Mouse (Mus musculus) ES-E14 (cell line): ENCODE results near the gene Ppt2. TPM values are rescaled to one million over a fixed set of nuclear protein-coding genes. Genes with fewer than 3 reads are reported as not detected.

Experiments
- DNase-seq: peaks from one replicate; pipeline ENCODE4 v3.0.0-alpha.2; 2013; ENCODE audit warnings: low read depth, low spot score
- H3K27ac ChIP-seq: 2 replicates; pipeline ENCODE4 v1.5.1; 2012; ENCODE audit warnings: low read depth, mild to moderate bottlenecking, low read length, moderate library complexity, mixed read lengths; ENCODE audit not compliant: poor library complexity, insufficient read depth, severe bottlenecking
- H3K36me3 ChIP-seq: 2 replicates; pipeline ENCODE4 v1.6.1; 2012; ENCODE audit warnings: mild to moderate bottlenecking, low read length, moderate library complexity, mixed read lengths; ENCODE audit not compliant: control insufficient read depth, poor library complexity, insufficient read depth, severe bottlenecking
- H3K4me1 ChIP-seq, 2 experiments: fragments of 150-350 bp in 1 of 2; sonication (generic) in 1 of 2; 2 replicates each; pipeline ENCODE4 v1.6.1; 2012; ENCODE audit warnings: low read length in 2 of 2, mild to moderate bottlenecking in 1 of 2, mixed read lengths in 1 of 2; ENCODE audit not compliant: control insufficient read depth in 2 of 2, insufficient read depth in 2 of 2, poor library complexity in 1 of 2
- H3K4me3 ChIP-seq, 2 experiments: fragments of 150-350 bp in 1 of 2; sonication (generic) in 1 of 2; 2 replicates each; pipeline ENCODE4 v1.5.1; 2012; ENCODE audit warnings: low read length in 2 of 2, low read depth in 1 of 2, mild to moderate bottlenecking in 1 of 2, mixed read lengths in 1 of 2; ENCODE audit not compliant: insufficient read depth in 1 of 2, poor library complexity in 1 of 2, severe bottlenecking in 1 of 2
- H3K9ac ChIP-seq: 2 replicates; pipeline ENCODE4 v1.6.1; 2012; ENCODE audit warnings: low read depth, mild to moderate bottlenecking, low read length, mixed read lengths; ENCODE audit not compliant: poor library complexity, insufficient read depth, severe bottlenecking
- H3K9me3 ChIP-seq: fragments of 150-350 bp; sonication (generic); 2 replicates; pipeline ENCODE4 v1.6.1; 2012; ENCODE audit warnings: low read depth, mild to moderate bottlenecking, low read length; ENCODE audit not compliant: control insufficient read depth, insufficient read depth
- CHD2 ChIP-seq: IDR thresholded peaks from 2 replicates; pipeline ENCODE4 v1.6.1; 2014; ENCODE audit warnings: mild to moderate bottlenecking, low read depth, low read length, inconsistent platforms
- HCFC1 ChIP-seq: IDR thresholded peaks from 2 replicates; pipeline ENCODE4 v1.6.1; 2012; ENCODE audit warnings: low read length, inconsistent platforms, borderline replicate concordance; ENCODE audit not compliant: insufficient read depth
- MAFK ChIP-seq: IDR thresholded peaks from 2 replicates; pipeline ENCODE4 v1.6.1; 2014; ENCODE audit warnings: mild to moderate bottlenecking, low read depth, low read length, inconsistent platforms; ENCODE audit not compliant: insufficient read depth
- ZC3H11A ChIP-seq: IDR thresholded peaks from 2 replicates; pipeline ENCODE4 v1.6.1; 2012; ENCODE audit warnings: low read depth, mild to moderate bottlenecking, inconsistent platforms, low read length, borderline replicate concordance
- ZNF384 ChIP-seq: IDR thresholded peaks from 2 replicates; pipeline ENCODE4 v1.6.1; 2012; ENCODE audit warnings: low read depth, low read length, inconsistent platforms
- in situ Hi-C, 2 experiments: fragments of 600-800 bp; cut with MboI; formaldehyde crosslinking; loops; one replicate each; pipeline ENCODE4 v1.15.1; 2025; ENCODE audit warnings: low sequenced_read_pairs in 2 of 2, inconsistent platforms in 1 of 2; ENCODE audit not compliant: unreplicated experiment in 2 of 2
- total RNA-seq: library from RNA; depleted of rRNA; stranded (reverse); fragments of 300-350 nt; gene quantifications from 2 replicates; pipeline ENCODE4 v1.2.3, GENCODE M21; 2012; rRNA removed

The Ppt2 gene
- total RNA-seq: 13.6 and 26.4 TPM in 2 replicates

DNA sequence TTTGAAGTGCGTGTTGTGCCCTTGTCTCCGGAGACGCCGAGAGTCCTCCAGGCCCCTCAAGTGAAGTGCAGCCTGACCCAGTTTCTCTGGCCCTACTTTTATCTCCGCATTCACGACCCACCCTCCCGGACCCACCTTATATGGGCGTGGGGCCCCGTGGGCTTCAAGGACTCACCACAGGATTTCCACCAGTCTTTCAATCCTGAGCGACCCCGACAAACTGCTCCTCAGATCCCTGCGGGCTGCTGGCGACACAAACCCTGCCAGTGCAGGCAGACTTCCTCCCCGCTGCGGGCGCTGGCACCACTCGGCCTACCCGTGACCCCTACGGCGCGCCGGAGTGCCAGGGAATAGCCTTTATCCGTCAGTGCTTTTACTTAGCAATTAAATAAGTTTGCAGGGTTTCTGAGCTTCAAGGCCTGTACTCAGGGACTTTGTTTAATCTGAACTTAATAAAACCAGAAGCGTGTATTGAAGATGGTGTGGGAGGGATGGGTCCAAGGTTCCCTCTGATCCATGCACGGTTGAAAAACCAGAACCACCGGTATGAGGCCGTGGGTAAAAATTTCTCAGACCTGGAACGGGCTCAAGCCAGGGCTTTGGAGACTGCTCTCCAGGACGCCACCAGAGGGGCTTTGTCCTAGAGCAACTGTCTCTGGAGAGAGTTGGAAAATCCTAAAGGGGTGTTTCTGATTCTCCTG is at the start of gene Ppt2:
Ppt2 (minus strand) TSS at position 568 of the 701 bp plus-strand sequence.
- Histone ChIP-seq H3K27ac (no peak within 1 kb of the TSS; the same call in 1 of the 2 replicates), H3K9ac (peak within 1 kb of the TSS; percentile 76), H3K4me1 (peaks cover 6 to 30% of the 10 kb centered on the region in 2 experiments; a peak in 3 of 4 replicates)

DNA sequence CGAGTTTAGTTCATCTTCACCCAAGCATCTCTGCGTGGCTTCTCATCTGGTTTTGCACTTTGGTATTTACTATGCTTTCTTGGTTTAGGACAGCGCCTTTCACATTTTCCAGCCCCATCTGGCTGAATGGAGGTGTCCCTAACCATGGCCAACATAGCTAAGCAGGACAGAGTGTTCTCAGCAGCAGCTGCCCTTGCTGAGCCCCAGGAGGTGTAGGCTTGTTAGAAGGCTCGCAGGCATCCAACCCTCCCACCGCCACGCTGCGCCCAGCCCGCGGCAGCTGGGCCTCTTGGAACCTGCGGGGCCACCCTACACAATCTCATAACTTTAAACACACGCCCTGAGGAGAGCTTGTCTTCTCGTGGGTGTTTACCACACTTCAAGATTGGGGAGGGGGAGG is 48.4 kb upstream of the Ppt2 start:
- DNase-seq: no peak
- H3K27ac ChIP-seq: no peak overlapping the region
- no peaks in the 10 kb centered on the region for H3K9me3 ChIP-seq
- TF ChIP-seq HCFC1 (no peak), ZC3H11A (no peak), ZNF384 (no peak), MAFK (no peak)
- no peaks in the 10 kb centered on the region for H3K36me3 ChIP-seq
- H3K4me3 ChIP-seq: no peak overlapping the region
- H3K4me1 ChIP-seq: peaks cover 0 to 12% of the 10 kb centered on the region in 2 experiments; a peak in 1 of 4 replicates
- in situ Hi-C loops: no loop called here
- H3K9ac ChIP-seq: no peak overlapping the region

More for the DNA sequence above, at the start of gene Ppt2:
- no peak for DNase-seq
- Histone ChIP-seq H3K9me3 (no peaks in the 10 kb centered on the region), H3K4me3 (peak within 1 kb of the TSS; percentile 52 to 80), H3K36me3 (peaks cover 4% of the 10 kb centered on the region; the same call in 1 of the 2 replicates)
- in situ Hi-C loops: no loop called here
- TF ChIP-seq ZNF384: no peak
- TF ChIP-seq MAFK: no peak
- TF ChIP-seq ZC3H11A: no peak
- no peak for TF ChIP-seq HCFC1
- no peak for TF ChIP-seq CHD2

DNA sequence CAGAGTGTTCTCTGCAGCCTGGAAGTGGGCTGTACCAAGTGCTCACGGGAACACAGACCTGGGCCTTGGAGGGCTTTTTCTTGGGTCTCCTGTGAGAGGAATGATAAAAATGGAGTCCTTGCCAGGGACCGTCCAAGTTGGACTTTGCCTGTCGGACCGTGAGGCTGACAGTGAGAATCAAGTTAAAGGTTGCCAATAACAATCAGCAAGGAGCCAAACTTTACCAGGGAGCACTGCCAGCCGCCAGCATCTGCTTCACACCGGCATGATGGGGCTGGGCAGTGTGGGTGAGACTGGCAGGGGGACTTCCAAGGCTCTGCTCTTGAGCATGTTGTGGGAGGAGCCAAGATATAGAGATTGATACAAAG is 47.8 kb upstream of the Ppt2 start:
- H3K4me1 ChIP-seq: peaks cover 0 to 14% of the 10 kb centered on the region in 2 experiments; a peak in 1 of 4 replicates
- H3K27ac ChIP-seq: no peak overlapping the region
- no peaks in the 10 kb centered on the region for H3K9me3 ChIP-seq
- in situ Hi-C loops: no loop called here
- TF ChIP-seq ZNF384: no peak
- no peak for TF ChIP-seq ZC3H11A
- no peak for TF ChIP-seq CHD2
- no peak for TF ChIP-seq HCFC1
- no peak for TF ChIP-seq MAFK
- no peak overlapping the region for H3K4me3 ChIP-seq
- H3K36me3 ChIP-seq: no peaks in the 10 kb centered on the region
- H3K9ac ChIP-seq: no peak overlapping the region
- no peak for DNase-seq

DNA sequence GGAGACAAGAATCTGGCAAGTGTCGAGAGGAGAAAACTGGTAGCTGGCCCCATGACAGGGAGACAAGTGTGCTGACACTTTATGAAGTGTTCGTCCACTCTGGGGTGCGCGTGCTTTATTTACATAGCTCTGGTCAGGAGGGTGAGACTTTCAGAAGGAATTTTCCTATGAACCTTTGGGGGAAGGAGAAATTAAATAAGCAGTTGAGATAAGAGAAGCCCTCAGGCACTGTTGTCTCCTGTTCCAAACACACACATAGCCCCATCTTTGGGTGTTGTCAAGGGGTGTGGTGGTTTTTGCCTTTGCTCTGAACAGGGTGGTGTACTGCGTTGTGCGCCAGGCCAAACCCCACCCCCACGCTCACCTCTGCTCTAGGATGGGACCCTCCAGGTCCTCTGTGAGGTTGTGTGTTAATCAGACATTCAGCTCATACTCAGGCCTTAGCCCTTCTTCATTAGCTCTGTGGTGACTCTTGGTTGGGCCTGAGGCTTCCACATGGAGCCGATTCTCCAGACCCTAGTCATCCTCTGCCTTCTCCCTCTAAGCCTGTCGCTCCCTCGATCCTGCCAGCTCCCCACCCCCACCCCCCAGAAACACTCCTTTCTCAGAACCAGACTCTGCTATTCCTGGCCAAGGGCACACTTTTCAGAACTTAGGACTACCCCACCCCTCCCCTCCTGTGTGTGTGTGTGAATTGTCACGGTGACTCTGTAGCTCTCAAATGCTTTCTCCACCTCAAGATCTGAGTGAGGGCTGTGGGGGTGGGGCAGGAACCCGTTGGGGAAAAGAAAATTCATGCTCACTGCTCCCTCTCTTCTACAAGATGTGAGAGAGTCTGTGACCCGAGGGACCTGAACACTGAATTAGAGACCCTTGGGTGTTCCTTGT is 47.1 kb upstream of the Ppt2 start:
- Histone ChIP-seq H3K27ac (no peak overlapping the region), H3K36me3 (no peaks in the 10 kb centered on the region)

More for the DNA sequence above, 47.1 kb upstream of the Ppt2 start:
- no peaks in the 10 kb centered on the region for H3K9me3 ChIP-seq
- no peak for DNase-seq
- H3K4me1 ChIP-seq: peaks cover 0 to 13% of the 10 kb centered on the region in 2 experiments; a peak in 1 of 4 replicates
- in situ Hi-C loops: no loop called here
- TF ChIP-seq HCFC1 (no peak), ZNF384 (no peak), ZC3H11A (no peak), MAFK (no peak), CHD2 (no peak)
- H3K9ac ChIP-seq: no peak overlapping the region
- H3K4me3 ChIP-seq: no peak overlapping the region
